Mouse (Mus musculus): ENCODE measurements around the gene Ggct.

GRCm38 (mm10) chr6:54957655-54958054 lies 35.1 kb downstream of the Ggct start:
- TF ChIP-seq CTCF (IDR thresholded peaks at IDR 0.05; ENCODE audit: extremely low read depth, insufficient read depth, insufficient read length, insufficient replicate concordance) (no peak), POLR2A (IDR thresholded peaks at IDR 0.05; ENCODE audit: low read depth, low read length) (no peak)

Measured in spleen, adult 2 months (tissue).